Comparison of ENCODE assay signal across 15 mouse cellular contexts in the genomic region with DNA sequence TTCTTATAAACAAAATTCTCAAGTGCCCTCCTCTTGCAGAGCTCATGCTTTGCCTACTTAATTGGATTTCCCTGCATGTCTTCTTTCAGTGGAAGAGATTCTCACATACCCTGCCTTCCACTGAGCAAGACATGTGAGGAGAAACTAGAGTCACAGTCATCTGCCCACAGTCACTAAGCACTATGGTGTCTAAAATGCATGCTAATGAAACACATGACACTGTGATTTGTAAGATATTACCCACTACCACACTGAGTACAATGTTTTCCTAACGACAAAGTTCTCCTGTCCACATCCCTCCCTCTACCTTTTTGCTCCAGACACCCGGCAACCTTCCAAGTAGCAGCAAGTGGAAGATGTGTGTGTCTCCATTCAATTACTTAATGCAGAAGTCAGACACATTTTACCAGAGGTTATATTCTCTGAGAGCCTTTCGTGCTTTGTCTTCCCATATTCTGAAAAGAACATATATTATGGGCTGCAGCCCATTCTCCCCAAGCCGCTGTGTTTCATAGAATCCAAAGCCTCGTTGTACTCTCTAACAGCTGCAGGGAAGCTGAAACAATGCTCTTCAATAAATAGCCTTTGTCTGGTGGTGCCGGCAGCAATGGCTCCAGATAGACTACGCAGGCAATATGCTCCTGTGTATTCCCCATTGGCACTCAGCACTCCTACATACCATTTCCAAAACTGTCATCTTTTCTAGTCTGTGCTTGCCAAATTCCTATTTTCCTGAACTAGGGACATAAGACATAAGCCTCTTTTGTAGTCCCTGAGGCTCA.
DNase-seq lines count a peak whose midpoint lies in the region; ATAC-seq and TF ChIP-seq lines count a peak whose summit lies in the region.
"Had no signal": no experiment of that assay in that cellular context is flagged by ENCODE, and none has a peak within 500 bp of the region (broad histone marks: within the 10 kb centered on the region; RNA-seq: fewer than 3 reads in every experiment).

No protein-coding gene starts in this region.

- TF ChIP-seq EP300 in liver, postnatal 0 days (IDR thresholded peaks at IDR 0.05; ENCODE audit: low read depth): no peak

- H3K36me3 ChIP-seq in forebrain, embryonic 14.5 days (ENCODE audit: control insufficient read depth, insufficient read depth, low read length): no peaks in the 10 kb centered on the region
- no peaks in the 10 kb centered on the region for H3K36me3 ChIP-seq in forebrain, embryonic 10.5 days (replicated peaks)
- H3K36me3 ChIP-seq in forebrain, postnatal 0 days (ENCODE audit: insufficient read depth): no peaks in the 10 kb centered on the region
- no peaks in the 10 kb centered on the region for H3K36me3 ChIP-seq in intestine, embryonic 15.5 days
- no peaks in the 10 kb centered on the region for H3K36me3 ChIP-seq in liver, postnatal 0 days (replicated peaks; ENCODE audit: insufficient read depth, low read length)
- H3K36me3 ChIP-seq: liver, embryonic 13.5 days; neural tube, embryonic 12.5 days had no signal

- H3K4me1 ChIP-seq in forebrain, embryonic 14.5 days (ENCODE audit: control insufficient read depth, insufficient read depth, low read length): peaks cover 5% of the 10 kb centered on the region; the same call in 1 of the 2 replicates
- peaks cover 9% of the 10 kb centered on the region for H3K4me1 ChIP-seq in forebrain, embryonic 10.5 days
- H3K4me1 ChIP-seq in forebrain, postnatal 0 days (ENCODE audit: insufficient read depth): no peaks in the 10 kb centered on the region
- H3K4me1 ChIP-seq in intestine, embryonic 15.5 days (replicated peaks): no peaks in the 10 kb centered on the region
- H3K4me1 ChIP-seq in liver, postnatal 0 days (ENCODE audit: insufficient read depth): no peaks in the 10 kb centered on the region
- H3K4me1 ChIP-seq: liver, embryonic 13.5 days had no signal

- 31% methylated on average over 7 of the region's 7 CpGs for WGBS in forebrain, embryonic 14.5 days
- 67% methylated on average over 7 of the region's 7 CpGs for WGBS in forebrain, embryonic 10.5 days
- 27% methylated on average over 7 of the region's 7 CpGs for WGBS in forebrain, postnatal 0 days
- 81% methylated on average over 7 of the region's 7 CpGs for WGBS in intestine, embryonic 15.5 days
- WGBS in liver, postnatal 0 days (ENCODE audit: insufficient replicate concordance): 71% methylated on average over 7 of the region's 7 CpGs

- no peak overlapping the region for H3K9ac ChIP-seq in forebrain, embryonic 14.5 days (ENCODE audit: low read length)
- H3K9ac ChIP-seq in forebrain, postnatal 0 days: no peak overlapping the region
- no peak overlapping the region for H3K9ac ChIP-seq in intestine, embryonic 15.5 days
- no peak overlapping the region for H3K9ac ChIP-seq in liver, postnatal 0 days (replicated peaks)
- H3K9ac ChIP-seq: liver, embryonic 13.5 days; neural tube, embryonic 12.5 days had no signal

- no peak overlapping the region for H3K27ac ChIP-seq in forebrain, embryonic 14.5 days (ENCODE audit: low read depth, low read length)
- no peak overlapping the region for H3K27ac ChIP-seq in forebrain, embryonic 10.5 days
- H3K27ac ChIP-seq in forebrain, postnatal 0 days (ENCODE audit: low read depth, low read length): no peak overlapping the region
- H3K27ac ChIP-seq in intestine, embryonic 15.5 days: no peak overlapping the region
- no peak overlapping the region for H3K27ac ChIP-seq in liver, postnatal 0 days (ENCODE audit: low read depth)
- H3K27ac ChIP-seq: liver, embryonic 13.5 days; macrophage; neural tube, embryonic 12.5 days; stomach, postnatal 0 days had no signal

- no peak overlapping the region for H3K4me2 ChIP-seq in forebrain, embryonic 14.5 days (ENCODE audit: low read length)
- no peak overlapping the region for H3K4me2 ChIP-seq in forebrain, postnatal 0 days (ENCODE audit: low read depth)
- no peak overlapping the region for H3K4me2 ChIP-seq in intestine, embryonic 15.5 days (replicated peaks)
- no peak overlapping the region for H3K4me2 ChIP-seq in liver, postnatal 0 days (ENCODE audit: low read depth, low read length)
- H3K4me2 ChIP-seq: liver, embryonic 13.5 days; neural tube, embryonic 12.5 days had no signal

- TF ChIP-seq CTCF in forebrain, postnatal 0 days (IDR thresholded peaks at IDR 0.05; ENCODE audit: low read depth): no peak
- no peak for TF ChIP-seq CTCF in liver, postnatal 0 days (IDR thresholded peaks at IDR 0.05; ENCODE audit: low read depth)

- intact Hi-C loops in left cerebral cortex, postnatal 36 days (cut with DNase I): no loop called here
- intact Hi-C loops in left cerebral cortex, postnatal 14 days (cut with DNase I): no loop called here

- H3K9me3 ChIP-seq in forebrain, embryonic 14.5 days (replicated peaks; ENCODE audit: control insufficient read depth, low read length): no peaks in the 10 kb centered on the region
- no peaks in the 10 kb centered on the region for H3K9me3 ChIP-seq in forebrain, embryonic 10.5 days
- H3K9me3 ChIP-seq in forebrain, postnatal 0 days (ENCODE audit: low read length): no peaks in the 10 kb centered on the region
- H3K9me3 ChIP-seq in intestine, embryonic 15.5 days: no peaks in the 10 kb centered on the region
- no peaks in the 10 kb centered on the region for H3K9me3 ChIP-seq in liver, postnatal 0 days (ENCODE audit: low read length)
- H3K9me3 ChIP-seq: liver, embryonic 13.5 days; neural tube, embryonic 12.5 days had no signal

- peak; percentile 42; the same call in 1 of the 2 replicates for ATAC-seq in forebrain, embryonic 14.5 days
- peak; percentile 32; the same call in 1 of the 2 replicates for ATAC-seq in forebrain, postnatal 0 days
- ATAC-seq in intestine, embryonic 15.5 days: no peak
- ATAC-seq in liver, postnatal 0 days: no peak
- ATAC-seq: activated CD4-positive, CD25-positive, alpha-beta regulatory T cell, adult 4 months had no signal

- peak; percentile 33 for DNase-seq in forebrain, embryonic 14.5 days (ENCODE audit: low spot score)
- no peak for DNase-seq in forebrain, embryonic 10.5 days (ENCODE audit: extremely low spot score, low spot score)
- peak; percentile 4 to 6 for DNase-seq in left cerebral cortex, postnatal 36 days (ENCODE audit: low spot score in 2 of 2)
- DNase-seq in left cerebral cortex, postnatal 14 days (ENCODE audit: low spot score in 2 of 2): no peak
- peak; percentile 21 for DNase-seq in forebrain, postnatal 0 days
- peak; percentile 4 for DNase-seq in mesoderm, embryonic 11.5 days (ENCODE audit: low read depth, low spot score)
- DNase-seq in liver, postnatal 0 days: no peak
- DNase-seq: cerebellum, adult 8-10 months; kidney, adult 11 months; liver, embryonic 13.5 days had no signal

- H3K27me3 ChIP-seq in forebrain, embryonic 14.5 days (replicated peaks; ENCODE audit: control insufficient read depth, insufficient read depth, low read length): no peaks in the 10 kb centered on the region
- H3K27me3 ChIP-seq in forebrain, embryonic 10.5 days (ENCODE audit: poor library complexity, severe bottlenecking): no peaks in the 10 kb centered on the region
- H3K27me3 ChIP-seq in forebrain, postnatal 0 days (ENCODE audit: insufficient read depth, low read length): no peaks in the 10 kb centered on the region
- H3K27me3 ChIP-seq in intestine, embryonic 15.5 days (replicated peaks): no peaks in the 10 kb centered on the region
- H3K27me3 ChIP-seq in liver, postnatal 0 days (ENCODE audit: insufficient read depth, low read length): no peaks in the 10 kb centered on the region
- H3K27me3 ChIP-seq: liver, embryonic 13.5 days; neural tube, embryonic 12.5 days had no signal

- no peak overlapping the region for H3K4me3 ChIP-seq in forebrain, embryonic 14.5 days (ENCODE audit: low read depth, low read length)
- no peak overlapping the region for H3K4me3 ChIP-seq in forebrain, embryonic 10.5 days
- H3K4me3 ChIP-seq in forebrain, postnatal 0 days (ENCODE audit: low read depth, low read length): no peak overlapping the region
- no peak overlapping the region for H3K4me3 ChIP-seq in intestine, embryonic 15.5 days (replicated peaks)
- H3K4me3 ChIP-seq in liver, postnatal 0 days (ENCODE audit: low read depth, low read length): no peak overlapping the region
- H3K4me3 ChIP-seq: liver, embryonic 13.5 days; neural tube, embryonic 12.5 days had no signal

Comparison
In these comparisons a context has a peak if more than half of its experiments do, and no peak if none do; other contexts are left out.
1. DNase-seq: peak in forebrain, embryonic 14.5 days (single experiment), left cerebral cortex, postnatal 36 days (2 of 2), forebrain, postnatal 0 days (single experiment) and mesoderm, embryonic 11.5 days (single experiment); none in forebrain, embryonic 10.5 days (single experiment), left cerebral cortex, postnatal 14 days (0 of 2) and liver, postnatal 0 days (single experiment).
2. ATAC-seq: peak in forebrain, embryonic 14.5 days (single experiment) and forebrain, postnatal 0 days (single experiment); none in intestine, embryonic 15.5 days (single experiment) and liver, postnatal 0 days (single experiment).